ENCODE assay signal across 15 mouse cellular contexts in genomic region chr2:174897424-174897823, GRCm38 (mm10).
A peak's percentile ranks its signal among the peaks of the same experiment; 100 is the strongest.
DNase-seq lines count a peak whose midpoint lies in the region; ATAC-seq and TF ChIP-seq lines count a peak whose summit lies in the region.
"Had no signal": no experiment of that assay in that cellular context is flagged by ENCODE, and none has a peak within 500 bp of the region (broad histone marks: within the 10 kb centered on the region; RNA-seq: fewer than 3 reads in every experiment).

No protein-coding gene starts in this region.

- H3K9me3 ChIP-seq in intestine, embryonic 14.5 days (ENCODE audit: control insufficient read depth, low read length), result no peaks in the 10 kb centered on the region
- no peaks in the 10 kb centered on the region for H3K9me3 ChIP-seq in intestine, postnatal 0 days (ENCODE audit: control insufficient read depth)
- H3K9me3 ChIP-seq in heart, embryonic 16.5 days (replicated peaks; ENCODE audit: control insufficient read depth, low read length), result no peaks in the 10 kb centered on the region
- H3K9me3 ChIP-seq: embryonic facial prominence, embryonic 15.5 days; forebrain, embryonic 15.5 days; heart, embryonic 15.5 days had no signal

- WGBS in intestine, embryonic 14.5 days, result 31% methylated on average over 8 of the region's 8 CpGs
- WGBS in intestine, postnatal 0 days, result 39% methylated on average over 8 of the region's 8 CpGs
- 14% methylated on average over 8 of the region's 8 CpGs for WGBS in heart, embryonic 16.5 days

- H3K4me3 ChIP-seq in intestine, embryonic 14.5 days (ENCODE audit: low read depth, low read length), result no peak overlapping the region
- H3K4me3 ChIP-seq in intestine, postnatal 0 days (ENCODE audit: low read depth, low read length), result no peak overlapping the region
- H3K4me3 ChIP-seq in heart, embryonic 16.5 days (ENCODE audit: low read length), result no peak overlapping the region
- H3K4me3 ChIP-seq in layer of hippocampus, adult 2 months, result no peak overlapping the region
- H3K4me3 ChIP-seq: embryonic facial prominence, embryonic 15.5 days; forebrain, embryonic 15.5 days; heart, embryonic 15.5 days; megakaryocyte, embryonic 14.5 days had no signal

- H3K9ac ChIP-seq in intestine, embryonic 14.5 days (ENCODE audit: low read length), result no peak overlapping the region
- H3K9ac ChIP-seq in intestine, postnatal 0 days (ENCODE audit: low read depth, low read length), result no peak overlapping the region
- H3K9ac ChIP-seq in heart, embryonic 16.5 days (ENCODE audit: low read length), result no peak overlapping the region
- H3K9ac ChIP-seq: embryonic facial prominence, embryonic 15.5 days; forebrain, embryonic 15.5 days; heart, embryonic 15.5 days had no signal

- H3K4me2 ChIP-seq in intestine, embryonic 14.5 days (ENCODE audit: low read length), result no peak overlapping the region
- H3K4me2 ChIP-seq in intestine, postnatal 0 days (replicated peaks; ENCODE audit: low read depth), result no peak overlapping the region
- H3K4me2 ChIP-seq in heart, embryonic 16.5 days (ENCODE audit: low read depth, low read length), result no peak overlapping the region
- H3K4me2 ChIP-seq: embryonic facial prominence, embryonic 15.5 days; forebrain, embryonic 15.5 days; heart, embryonic 15.5 days; liver, embryonic 11.5 days had no signal

- no peak for DNase-seq in intestine, embryonic 14.5 days (ENCODE audit: low spot score)
- DNase-seq in heart, adult 18-20 months, result peak; percentile 69 to 74
- DNase-seq in lung, postnatal 25 days (ENCODE audit: low spot score), result peak; percentile 8
- DNase-seq in thymus, postnatal 0 days (ENCODE audit: low spot score), result no peak
- no peak for DNase-seq in spleen, postnatal 14 days (ENCODE audit: low spot score in 2 of 2)
- DNase-seq in layer of hippocampus, adult 2 months (ENCODE audit: low spot score in 2 of 2), result no peak
- DNase-seq: cerebellum, postnatal 14 days had no signal

- peak overlapping the region; percentile 9; the same call in 1 of the 2 replicates for H3K27ac ChIP-seq in intestine, embryonic 14.5 days (ENCODE audit: low read depth)
- H3K27ac ChIP-seq in intestine, postnatal 0 days (ENCODE audit: low read depth, low read length), result no peak overlapping the region; the same call in 1 of the 2 replicates
- no peak overlapping the region for H3K27ac ChIP-seq in heart, embryonic 16.5 days (ENCODE audit: low read length)
- no peak overlapping the region for H3K27ac ChIP-seq in layer of hippocampus, adult 2 months
- H3K27ac ChIP-seq: embryonic facial prominence, embryonic 15.5 days; forebrain, embryonic 15.5 days; heart, embryonic 15.5 days had no signal

- 0 out of 2 replicates have a peak, but pooled peaks cover 6% of the 10 kb centered on the region for H3K4me1 ChIP-seq in intestine, embryonic 14.5 days (replicated peaks; ENCODE audit: control insufficient read depth, insufficient read depth, low read length)
- H3K4me1 ChIP-seq in intestine, postnatal 0 days (replicated peaks; ENCODE audit: control insufficient read depth, insufficient read depth, low read length), result no peaks in the 10 kb centered on the region
- peaks cover 4% of the 10 kb centered on the region for H3K4me1 ChIP-seq in heart, embryonic 16.5 days (ENCODE audit: control insufficient read depth, insufficient read depth, low read length)
- H3K4me1 ChIP-seq: embryonic facial prominence, embryonic 15.5 days; forebrain, embryonic 15.5 days; heart, embryonic 15.5 days; megakaryocyte, embryonic 14.5 days had no signal

- no peaks in the 10 kb centered on the region for H3K36me3 ChIP-seq in intestine, embryonic 14.5 days (ENCODE audit: control insufficient read depth, insufficient read depth, low read length)
- H3K36me3 ChIP-seq in intestine, postnatal 0 days (ENCODE audit: control insufficient read depth, insufficient read depth), result no peaks in the 10 kb centered on the region
- H3K36me3 ChIP-seq in heart, embryonic 16.5 days (ENCODE audit: control insufficient read depth, insufficient read depth), result no peaks in the 10 kb centered on the region
- H3K36me3 ChIP-seq: embryonic facial prominence, embryonic 15.5 days; forebrain, embryonic 15.5 days; heart, embryonic 15.5 days had no signal

- no peaks in the 10 kb centered on the region for H3K27me3 ChIP-seq in intestine, embryonic 14.5 days (replicated peaks; ENCODE audit: control insufficient read depth, insufficient read depth, low read length)
- no peaks in the 10 kb centered on the region for H3K27me3 ChIP-seq in intestine, postnatal 0 days (replicated peaks; ENCODE audit: control insufficient read depth, insufficient read depth, low read length)
- H3K27me3 ChIP-seq in heart, embryonic 16.5 days (ENCODE audit: control insufficient read depth, insufficient read depth, low read length), result no peaks in the 10 kb centered on the region; the same call in 1 of the 2 replicates
- H3K27me3 ChIP-seq: embryonic facial prominence, embryonic 15.5 days; forebrain, embryonic 15.5 days; heart, embryonic 15.5 days; megakaryocyte, embryonic 14.5 days had no signal

- TF ChIP-seq CTCF in intestine, postnatal 0 days (IDR thresholded peaks at IDR 0.05; ENCODE audit: low read depth), result no peak
- no peak for TF ChIP-seq CTCF in layer of hippocampus, adult 2 months (conservative IDR thresholded peaks at IDR 0.05)

- ATAC-seq in intestine, embryonic 14.5 days (replicated peaks; ENCODE audit: low FRiP score, low TSS enrichment, low read depth), result no peak
- no peak for ATAC-seq in intestine, postnatal 0 days
- ATAC-seq in heart, embryonic 16.5 days (replicated peaks; ENCODE audit: extremely low read depth, insufficient read depth, low FRiP score), result 0 out of 2 replicates have a peak, but pooled peaks have one; percentile 19
- ATAC-seq: activated CD4-positive, CD25-positive, alpha-beta regulatory T cell, adult 4 months; forebrain, embryonic 15.5 days had no signal

Comparison
In these comparisons a context has a peak if more than half of its experiments do, and no peak if none do; other contexts are left out.
1. DNase-seq: peak in heart, adult 18-20 months (2 of 2) and lung, postnatal 25 days (single experiment); none in intestine, embryonic 14.5 days (single experiment), thymus, postnatal 0 days (single experiment), spleen, postnatal 14 days (0 of 2) and layer of hippocampus, adult 2 months (0 of 2).